Mouse (Mus musculus) urinary bladder, postnatal 14 days (tissue): Measurements from ENCODE around the gene Gadl1.
A peak's percentile ranks its signal among the peaks of the same experiment; 100 is the strongest.

Experiments
- DNase-seq: peaks from one replicate; pipeline ENCODE4 v3.0.0; 2021; ENCODE audit warnings: low spot score

Gadl1 gene

DNA sequence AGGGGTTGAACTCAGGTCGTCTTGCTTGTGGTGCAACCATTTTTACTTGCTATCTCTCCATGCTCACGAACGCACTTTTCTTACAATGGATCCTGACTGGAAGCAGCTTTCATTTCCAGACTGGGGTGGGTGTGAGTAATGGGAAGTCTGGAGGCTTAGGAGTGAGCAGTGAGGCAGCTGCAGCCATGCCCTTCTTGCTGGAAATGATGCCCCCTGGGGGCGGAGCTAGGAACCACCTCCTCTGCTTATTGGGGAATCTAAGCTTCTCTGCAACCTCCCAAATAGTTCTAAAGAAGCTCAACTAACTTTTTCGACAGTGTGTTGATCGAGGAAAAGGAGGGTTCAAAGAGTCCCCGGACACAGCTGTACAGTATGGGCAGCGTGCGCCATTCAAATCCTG lies 179.7 kb downstream of the Gadl1 start:
- DNase-seq, result no peak

DNA sequence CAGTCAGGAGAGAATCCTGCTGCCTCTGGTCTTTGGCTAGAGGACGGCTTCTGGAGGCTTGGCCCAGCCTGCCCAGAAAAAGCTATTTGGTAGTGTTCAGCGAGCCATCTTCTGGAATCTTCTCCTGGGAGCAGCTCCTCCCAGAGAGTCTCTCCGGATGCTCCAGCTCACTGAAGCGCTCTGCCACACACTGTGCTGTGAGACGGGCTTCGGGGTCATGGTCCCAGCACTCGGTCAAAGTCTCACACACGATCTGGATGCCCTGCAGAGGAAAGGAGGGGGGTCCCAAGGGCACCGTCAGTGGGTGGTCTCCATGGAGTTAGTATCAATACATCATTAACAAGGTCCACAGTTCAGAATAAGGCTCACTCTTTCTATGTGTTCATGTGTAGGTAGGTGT lies 181.0 kb downstream of the Gadl1 start:
- no peak for DNase-seq

DNA sequence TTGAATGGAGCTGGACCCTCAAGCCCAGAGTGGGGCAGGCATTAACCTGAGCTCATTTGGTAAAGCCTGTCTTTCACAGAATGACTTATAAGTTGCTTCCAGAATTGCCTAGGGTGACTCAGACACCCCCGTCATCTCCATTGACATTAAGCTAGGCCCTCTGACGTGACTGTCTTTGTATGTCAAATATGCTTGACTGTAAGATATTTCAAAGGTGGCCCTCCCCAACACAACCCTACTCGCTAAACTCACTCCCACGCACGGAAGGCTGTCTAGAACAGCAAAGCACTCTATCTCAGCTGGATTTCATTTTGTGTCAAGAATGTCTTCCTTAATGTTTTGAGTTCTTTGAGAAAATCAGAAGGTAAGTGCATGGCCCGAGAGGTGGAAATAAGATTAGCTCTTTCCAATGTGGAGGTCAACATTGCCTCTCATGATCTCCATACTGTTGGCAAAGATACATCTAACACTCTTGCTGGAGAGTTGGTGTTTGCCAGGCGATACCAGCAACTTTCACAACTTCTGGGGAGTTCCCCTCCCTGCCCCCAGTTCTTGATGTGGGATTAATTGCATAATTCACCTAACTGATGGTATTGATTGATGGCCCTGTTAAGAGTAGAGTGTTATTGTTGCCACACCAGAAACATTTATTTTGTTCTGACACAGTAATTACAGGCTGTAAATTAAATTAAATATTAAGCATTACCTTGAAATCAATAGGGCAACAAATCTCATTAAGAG lies 182.0 kb downstream of the Gadl1 start:
- no peak for DNase-seq

DNA sequence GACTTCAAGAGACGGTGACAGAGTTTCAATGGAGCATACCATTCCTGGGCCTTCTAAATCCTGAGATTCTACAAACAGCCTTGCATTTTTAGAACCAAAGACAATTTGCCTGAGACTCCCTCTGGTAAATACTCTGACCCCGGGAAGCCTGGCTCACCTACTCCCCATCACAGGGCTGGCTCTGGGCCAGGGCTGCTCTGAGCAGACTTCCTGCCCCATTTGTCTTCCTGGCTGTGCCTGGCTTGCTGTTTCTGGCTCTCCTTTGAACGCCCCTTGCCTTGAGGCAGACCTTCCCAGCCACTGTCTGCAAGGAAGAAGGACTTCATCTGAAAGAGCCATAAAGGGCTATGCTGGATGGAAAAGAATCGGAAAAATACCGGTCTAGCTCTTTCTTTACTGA lies 182.7 kb downstream of the Gadl1 start:
- no peak for DNase-seq

DNA sequence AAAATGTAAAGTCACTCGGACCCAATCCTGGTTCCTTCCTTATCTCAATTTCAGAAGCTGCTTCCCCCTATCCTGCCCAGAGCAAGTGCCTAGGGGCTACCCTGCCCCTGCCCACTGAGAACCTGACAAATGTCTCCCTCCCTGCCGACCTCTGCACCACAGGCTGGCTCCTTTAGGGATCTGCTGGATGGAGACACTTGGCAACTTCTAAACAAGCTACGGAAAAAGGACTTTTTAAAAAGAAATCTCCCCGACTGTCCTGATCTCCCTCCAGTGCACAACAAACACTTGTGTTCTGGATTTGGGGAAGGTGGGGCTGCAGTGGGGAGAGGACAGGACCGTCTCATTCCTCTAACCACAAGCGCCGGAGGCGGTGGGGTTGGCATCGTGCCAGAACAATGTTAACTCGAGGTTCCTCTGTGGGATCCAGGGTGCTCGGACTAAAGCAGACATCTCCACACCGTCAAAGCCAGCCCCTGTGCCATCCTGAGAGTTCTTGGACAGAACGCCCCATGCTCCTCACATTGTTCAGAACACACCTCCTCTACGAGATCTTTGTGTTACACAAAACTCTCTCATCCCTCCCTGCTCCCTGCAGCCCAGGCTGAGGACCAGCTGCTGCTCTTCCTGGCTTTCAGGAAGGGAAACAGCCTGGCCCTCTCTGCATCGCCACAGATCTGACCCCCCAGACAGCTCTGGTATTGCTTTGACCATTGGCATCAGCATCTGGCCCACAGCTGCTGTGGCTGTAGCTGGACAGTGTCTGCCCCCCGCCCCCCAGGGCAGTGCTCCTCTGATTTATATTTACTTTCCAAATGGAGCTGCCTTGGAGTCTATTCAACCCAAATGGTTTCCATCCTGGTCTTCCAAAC lies 189.7 kb downstream of the Gadl1 start:
- DNase-seq, result peak; percentile 67

DNA sequence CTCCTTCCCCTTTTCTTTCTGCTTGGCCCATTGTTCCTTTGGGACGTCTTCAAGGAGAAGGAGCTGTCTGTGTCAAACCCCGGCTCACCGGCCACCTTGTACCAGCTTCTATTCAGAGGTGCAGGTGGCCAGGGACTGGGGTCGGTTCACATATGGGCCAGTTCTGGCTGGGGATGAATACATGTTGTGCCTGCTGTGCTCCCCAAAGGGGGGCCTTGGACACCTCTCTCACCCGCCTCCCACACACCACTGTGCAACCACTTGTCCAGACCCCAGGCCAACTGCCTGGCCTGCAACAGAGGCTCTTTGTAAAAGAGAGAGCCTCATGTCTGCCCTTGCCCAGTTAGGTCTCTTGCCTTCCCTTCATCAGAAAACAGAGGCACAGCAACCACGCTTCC lies 190.3 kb downstream of the Gadl1 start:
- no peak for DNase-seq

DNA sequence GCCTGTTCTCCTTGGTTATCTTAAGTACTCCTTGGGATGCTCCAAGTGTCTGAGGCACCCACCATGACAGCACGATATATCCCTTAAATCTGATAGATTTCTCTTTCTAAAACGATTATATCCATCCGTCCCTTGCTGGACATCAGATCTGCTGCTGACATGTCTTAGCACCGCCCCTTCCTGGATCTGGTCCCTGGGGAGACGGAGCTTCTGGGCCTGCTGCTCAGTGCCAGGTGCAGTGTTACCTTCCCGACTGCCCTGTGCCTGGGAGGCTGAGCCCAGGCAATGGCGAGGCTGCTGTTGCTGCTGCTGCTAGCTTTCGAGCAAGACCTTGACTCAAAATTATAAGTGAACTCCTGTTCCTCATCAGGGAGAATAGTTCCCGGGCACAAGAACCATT lies 190.8 kb downstream of the Gadl1 start:
- no peak for DNase-seq

DNA sequence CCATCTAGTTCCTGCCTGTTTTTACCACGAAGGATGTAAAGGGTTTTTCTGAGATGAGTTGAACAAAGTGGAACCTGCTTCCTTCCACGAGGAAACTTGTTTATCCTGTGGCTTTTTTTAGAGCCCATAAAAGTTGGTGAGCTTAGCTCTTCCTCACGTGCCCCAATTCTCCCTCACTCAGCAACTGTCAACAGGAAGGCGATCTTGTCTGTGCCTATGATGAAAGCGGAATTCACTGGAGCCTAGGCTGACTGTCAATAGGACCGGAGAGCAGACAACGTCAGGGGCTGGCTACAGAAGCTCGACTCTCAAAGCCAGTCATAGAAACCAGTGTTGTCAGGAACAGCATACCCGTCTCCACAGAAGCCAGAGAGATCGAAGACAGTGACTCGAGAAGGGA lies 192.6 kb downstream of the Gadl1 start:
- no peak for DNase-seq

DNA sequence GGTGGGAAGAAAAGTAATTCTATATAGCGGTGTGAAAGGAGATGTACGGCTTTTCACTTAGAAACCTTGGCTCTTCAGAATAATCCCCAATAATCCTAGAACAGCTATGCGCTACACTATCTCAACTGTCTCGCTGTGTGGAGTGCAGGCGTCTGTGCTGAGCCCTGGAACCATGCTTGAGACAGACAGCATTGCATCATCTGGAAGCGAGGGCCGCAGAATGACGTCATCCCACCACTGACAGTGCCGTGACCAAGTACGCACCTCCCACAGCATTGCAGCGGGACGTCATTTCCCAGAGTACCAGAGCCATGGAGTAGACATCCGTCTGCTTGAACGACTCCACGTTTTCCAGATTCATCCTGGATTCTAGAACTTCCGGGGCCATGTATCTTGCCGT lies 195.5 kb downstream of the Gadl1 start:
- DNase-seq, result no peak

DNA sequence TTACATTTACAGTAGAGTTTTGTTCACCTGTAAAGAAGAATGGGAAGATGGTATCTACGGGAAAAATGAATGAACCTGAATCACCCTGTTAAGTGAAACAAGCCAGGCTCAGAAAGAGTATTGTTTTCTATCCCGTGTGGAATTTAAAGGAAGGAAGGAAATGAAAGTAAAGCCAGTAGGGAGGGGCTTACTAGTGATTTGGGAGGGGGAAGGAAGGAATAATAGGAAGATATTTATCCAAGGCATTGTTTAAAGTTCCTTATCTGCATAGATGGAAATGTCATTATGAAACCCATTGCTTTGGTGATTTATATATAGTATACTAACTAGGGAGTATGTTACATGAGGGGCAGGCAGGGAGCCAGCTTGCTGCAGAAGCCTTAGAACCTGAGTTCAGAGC lies 199.5 kb downstream of the Gadl1 start:
- no peak for DNase-seq

DNA sequence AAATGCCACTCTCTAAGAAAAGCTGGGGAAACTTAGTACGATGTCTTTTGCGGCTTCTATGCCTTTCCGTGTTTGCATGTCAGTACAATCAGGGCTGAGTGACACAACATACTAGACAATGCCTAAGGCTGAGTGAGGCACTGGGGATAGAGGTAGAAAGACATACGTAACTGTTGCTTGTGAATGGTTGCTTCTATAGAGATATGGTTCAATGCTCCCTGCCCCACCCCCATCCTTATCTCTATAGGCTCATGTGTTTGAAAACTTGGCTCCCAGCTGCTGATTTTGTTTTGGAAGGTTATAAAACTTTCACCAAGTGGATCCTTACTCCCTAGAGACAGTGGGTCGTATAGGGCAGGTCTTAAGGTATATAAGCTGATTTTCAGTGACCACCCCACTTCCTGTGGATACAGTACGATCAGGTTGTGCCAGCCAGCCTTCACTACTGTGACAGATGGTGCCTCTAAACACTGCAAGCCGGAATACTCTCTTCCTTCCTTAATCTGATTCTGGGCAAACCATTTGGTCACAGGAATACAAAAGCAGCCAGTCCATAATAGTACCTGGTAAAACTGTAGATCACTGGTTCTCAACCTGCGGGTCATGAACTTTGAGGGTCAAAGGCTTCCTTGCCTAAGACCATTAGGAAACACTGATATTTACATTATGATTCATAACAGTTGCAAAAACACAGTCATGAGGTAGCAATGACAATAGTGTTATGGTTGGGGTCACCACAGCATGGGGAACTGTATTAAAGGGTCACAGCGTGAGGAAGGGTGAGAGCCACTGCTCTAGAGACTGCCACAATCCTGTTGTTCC lies 202.1 kb downstream of the Gadl1 start:
- no peak for DNase-seq

DNA sequence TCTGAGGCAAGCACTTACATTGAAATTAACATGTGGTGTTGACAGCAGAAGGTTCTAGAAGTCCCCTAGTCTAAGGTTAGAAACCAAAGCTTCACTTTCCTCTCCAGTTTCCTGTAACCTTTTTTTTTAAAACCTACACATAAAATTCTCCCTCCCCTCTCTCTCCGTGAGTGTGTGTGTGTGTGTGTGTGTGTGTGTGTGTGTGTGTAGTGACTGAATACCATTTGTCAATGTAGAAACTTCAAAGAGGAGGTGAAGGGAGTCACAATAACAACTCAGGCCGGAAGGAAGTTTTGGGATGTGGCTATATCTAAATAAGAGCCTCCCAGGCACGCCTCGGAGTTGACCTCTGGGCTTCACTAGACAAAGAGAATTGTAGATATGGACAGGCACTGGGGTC lies 205.1 kb downstream of the Gadl1 start:
- no peak for DNase-seq

DNA sequence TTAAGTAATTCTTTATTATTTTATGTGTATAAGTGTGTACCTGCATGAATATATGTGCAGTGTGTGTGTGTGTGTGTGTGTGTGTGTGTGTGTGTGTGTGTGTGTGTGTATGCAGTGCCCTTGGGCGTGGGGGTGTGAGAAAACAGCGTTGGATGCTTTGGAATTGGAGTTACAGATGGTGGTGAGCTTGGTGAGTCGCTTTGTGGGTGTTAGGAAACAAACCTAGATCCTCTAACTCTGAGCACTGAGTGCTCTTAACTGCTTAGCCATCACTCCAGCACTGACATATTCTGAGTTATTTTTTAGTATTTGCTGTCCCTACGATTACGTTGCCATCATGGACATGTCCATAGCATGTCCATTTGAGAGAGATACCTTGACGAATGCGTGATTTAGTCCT lies 206.6 kb downstream of the Gadl1 start:
- DNase-seq, result no peak

DNA sequence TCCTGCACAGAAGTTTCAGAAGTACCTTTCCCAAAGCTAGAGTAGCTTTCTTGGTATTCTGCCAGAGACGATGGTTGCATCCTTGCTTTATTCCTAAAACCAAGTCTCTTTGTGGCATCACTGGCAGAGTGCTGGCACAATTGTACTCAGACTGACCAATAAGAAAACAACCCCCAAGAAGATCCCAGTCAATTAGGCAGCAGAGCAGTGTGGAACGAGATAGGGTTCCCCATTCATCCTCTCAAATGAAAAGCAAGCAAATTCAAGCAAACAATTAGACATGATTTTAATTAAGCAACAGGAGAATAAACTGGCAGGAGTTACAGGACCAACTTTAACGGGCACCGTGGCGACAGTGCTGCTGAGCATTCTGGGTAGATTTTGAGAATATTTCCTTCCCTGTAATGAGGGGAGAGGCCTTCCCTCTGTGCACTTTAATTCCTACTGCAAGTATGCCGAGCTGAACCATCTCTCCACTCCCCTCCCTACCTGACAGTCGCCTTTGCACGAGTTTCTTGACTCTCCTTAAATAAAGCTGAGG lies 209.1 kb downstream of the Gadl1 start:
- DNase-seq, result no peak

DNA sequence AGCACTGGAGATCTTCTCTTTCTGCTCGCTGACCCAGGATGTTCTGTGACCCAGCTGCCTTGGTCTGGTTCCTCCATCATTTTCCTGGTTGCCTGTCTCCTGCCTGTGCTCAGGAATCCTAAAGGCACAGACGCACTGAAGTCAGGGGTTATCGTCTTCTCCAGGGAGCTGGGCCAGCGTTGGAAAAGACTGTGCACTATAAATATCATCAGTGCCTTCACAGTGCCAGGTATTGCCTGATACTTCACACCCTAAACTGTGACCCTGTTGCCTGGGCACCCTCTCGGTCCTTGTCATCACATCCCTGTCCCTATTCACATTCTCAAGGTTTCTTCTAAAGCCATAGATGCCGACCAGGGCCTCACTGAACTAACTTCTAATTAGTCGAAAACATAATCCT lies 210.7 kb downstream of the Gadl1 start:
- no peak for DNase-seq

DNA sequence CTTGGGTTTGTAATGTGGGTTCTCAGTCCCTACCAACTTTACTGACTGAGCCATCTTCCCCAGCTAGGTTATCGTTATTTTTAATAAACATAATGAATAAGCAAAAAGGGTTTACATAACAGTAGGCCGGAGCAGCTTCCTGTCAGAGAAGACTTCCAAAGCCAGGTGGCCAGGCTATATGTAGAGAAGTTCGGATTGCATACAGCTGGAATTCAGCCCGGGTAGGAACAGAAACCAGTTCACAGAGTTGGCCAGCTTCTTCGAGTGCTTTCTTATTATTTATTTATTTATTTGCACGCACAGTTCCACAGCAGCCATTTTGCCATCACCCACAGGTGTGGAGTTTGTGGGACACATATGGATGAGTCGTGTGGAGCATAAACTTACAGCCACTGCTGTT lies 212.2 kb downstream of the Gadl1 start:
- DNase-seq, result no peak

DNA sequence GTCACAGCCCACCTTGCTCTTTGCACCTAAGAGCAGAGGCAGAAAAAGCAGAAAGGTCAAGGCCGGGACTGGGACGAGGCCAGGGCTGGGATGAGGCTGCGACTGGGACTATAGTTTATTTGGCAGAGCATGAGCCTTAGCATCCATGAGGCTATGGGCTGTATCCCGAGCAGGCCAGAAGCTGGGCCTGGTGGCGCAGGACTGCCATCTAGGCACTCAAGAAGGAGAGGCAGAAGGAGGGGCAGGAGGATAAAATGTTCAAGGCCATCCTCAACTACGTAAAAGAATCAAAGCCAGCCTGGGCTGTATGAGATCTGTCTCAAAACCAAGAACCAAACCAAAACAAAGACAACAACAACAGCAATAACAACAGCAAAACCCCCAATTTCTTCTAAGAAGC lies 213.3 kb downstream of the Gadl1 start:
- DNase-seq, result no peak

DNA sequence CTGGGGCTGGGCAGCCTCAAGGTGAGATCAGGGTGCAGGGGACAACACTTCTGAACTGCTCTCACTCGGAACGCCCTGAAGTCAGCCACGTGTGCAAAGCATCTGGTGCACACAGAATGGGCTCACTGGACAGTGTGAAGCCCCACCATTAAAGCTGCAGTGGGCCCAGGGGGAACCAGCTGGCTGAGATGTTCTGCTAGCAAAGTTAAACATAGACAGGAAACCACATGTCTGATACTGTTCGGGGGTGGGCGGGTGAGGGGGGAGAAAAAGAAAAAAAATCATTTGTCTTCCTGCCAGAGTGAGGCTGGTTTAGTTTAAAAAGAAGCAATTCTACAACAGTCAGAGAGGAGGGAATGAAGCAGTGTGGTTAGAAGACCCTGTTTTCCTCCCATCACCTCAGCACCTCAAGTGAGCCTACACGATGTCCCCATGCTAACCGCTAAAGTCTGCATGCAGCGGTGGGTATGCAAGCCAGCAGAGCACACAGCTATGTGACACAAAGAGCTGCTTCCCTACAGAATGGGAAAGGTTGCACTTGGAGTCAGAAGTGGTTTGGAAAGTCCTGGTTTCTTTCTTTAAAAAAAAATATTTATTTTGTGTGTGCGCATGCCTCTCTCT lies 213.8 kb downstream of the Gadl1 start:
- no peak for DNase-seq
